Mouse (Mus musculus) mouse trophoblast stem cell (cell line): ENCODE measurements around the gene Klf16.

ENCODE experiments used
- in situ Hi-C, 2 experiments: fragments of 300-500 bp; cut with MseI, MboI; formaldehyde crosslinking; loops; 2 replicates in 1 of 2; 3 replicates in 1 of 2; pipeline ENCODE4 v1.15.1; 2025

Gene Klf16

DNA sequence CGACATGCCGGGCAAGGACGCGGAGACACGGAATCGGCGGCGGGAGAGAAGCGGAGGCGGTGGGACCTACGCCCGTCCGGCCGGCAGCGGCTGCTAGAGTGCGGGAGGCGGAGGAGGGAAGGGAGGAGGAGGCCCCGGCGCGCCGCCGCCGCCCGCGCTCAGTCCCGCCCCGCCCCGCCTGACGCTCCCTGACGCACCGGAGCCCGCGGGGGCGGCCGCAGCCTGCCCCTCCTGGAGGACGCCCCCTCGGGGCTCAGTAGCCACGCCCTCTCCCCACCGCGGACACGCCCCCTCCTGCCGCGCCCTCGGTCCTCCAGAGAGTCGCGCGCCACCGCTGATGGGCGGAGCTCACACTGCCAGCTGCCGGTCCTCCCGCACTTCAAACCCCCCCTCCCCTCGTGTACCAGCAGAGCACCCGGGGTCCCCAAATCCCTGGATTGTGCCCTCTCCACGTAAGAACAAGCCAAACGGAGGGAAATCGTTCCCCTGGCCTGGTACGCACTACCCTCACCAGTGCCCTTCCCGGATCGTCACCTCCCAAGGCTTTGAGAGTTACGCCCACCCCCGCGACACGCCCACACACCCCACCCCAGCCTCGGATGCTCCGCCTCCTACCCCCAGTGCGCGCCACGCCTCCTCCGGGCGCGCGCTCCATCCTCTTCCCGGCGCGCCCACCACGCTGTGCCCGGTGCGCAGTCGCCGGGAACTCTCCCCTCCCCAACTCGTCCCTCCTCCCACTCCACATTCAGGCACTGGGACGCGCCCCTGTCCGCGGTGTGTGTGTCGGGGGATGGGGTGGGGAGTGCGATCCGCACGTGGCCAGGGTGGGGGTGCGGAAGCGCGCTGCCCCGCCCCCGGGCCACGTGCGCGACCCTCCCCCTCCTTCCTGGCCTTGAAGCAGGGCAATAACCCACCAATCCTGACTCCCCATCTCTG, at the start of gene Klf16:
Gene Klf16 (minus strand): TSS at position 127 of the 936 bp plus-strand sequence.
- in situ Hi-C loops: no loop called here

- in situ Hi-C loops: no loop called here
Measured at GRCm38 (mm10) chr10:80625764-80626163, 48.6 kb upstream of the Klf16 start.

GRCm38 (mm10) chr10:80623457-80624191, 46.5 kb upstream of the Klf16 start:
- in situ Hi-C loops: no loop called here

- in situ Hi-C loops: no loop called here
Measured at GRCm38 (mm10) chr10:80622661-80623456, 45.7 kb upstream of the Klf16 start, which contains the start of gene Csnk1g2. TSS of gene Csnk1g2 (plus strand) at chr10:80622838.

GRCm38 (mm10) chr10:80621940-80622660, 45.0 kb upstream of the Klf16 start:
- in situ Hi-C loops: no loop called here

DNA sequence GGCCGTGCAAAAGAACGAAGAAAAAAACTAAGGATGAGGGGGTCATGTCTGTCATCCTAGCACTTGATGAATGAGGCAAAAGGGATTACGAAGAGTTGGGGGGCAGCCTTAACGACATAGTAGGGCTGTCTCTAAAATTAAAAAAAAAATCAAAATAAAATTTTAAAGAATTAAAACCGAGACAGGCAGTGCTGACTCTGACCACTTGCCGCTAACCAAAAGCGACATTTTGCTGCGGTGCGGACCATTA, 44.5 kb upstream of the Klf16 start:
- in situ Hi-C loops: no loop called here

- in situ Hi-C loops: no loop called here
Measured at GRCm38 (mm10) chr10:80620796-80621689, 43.9 kb upstream of the Klf16 start.

DNA sequence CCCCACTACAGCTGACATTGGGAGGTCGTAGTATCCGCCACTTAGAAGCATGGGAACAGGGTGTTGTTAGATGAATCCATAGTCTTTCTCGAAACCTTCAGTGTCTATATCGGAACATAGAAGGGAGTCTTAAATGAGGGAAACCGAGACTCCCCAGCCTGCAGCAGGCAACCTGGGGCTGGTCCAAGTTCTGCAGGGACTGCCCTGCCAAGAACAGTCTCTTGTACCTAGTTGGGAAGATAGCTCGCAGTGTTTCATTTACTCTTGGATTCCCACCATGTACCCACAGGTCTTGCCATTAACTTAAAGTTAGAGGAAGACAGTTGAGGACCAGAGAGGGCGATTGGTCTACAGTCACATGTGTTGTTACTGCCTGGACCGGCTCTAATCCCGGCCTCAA, 43.2 kb upstream of the Klf16 start:
- in situ Hi-C loops: no loop called here

DNA sequence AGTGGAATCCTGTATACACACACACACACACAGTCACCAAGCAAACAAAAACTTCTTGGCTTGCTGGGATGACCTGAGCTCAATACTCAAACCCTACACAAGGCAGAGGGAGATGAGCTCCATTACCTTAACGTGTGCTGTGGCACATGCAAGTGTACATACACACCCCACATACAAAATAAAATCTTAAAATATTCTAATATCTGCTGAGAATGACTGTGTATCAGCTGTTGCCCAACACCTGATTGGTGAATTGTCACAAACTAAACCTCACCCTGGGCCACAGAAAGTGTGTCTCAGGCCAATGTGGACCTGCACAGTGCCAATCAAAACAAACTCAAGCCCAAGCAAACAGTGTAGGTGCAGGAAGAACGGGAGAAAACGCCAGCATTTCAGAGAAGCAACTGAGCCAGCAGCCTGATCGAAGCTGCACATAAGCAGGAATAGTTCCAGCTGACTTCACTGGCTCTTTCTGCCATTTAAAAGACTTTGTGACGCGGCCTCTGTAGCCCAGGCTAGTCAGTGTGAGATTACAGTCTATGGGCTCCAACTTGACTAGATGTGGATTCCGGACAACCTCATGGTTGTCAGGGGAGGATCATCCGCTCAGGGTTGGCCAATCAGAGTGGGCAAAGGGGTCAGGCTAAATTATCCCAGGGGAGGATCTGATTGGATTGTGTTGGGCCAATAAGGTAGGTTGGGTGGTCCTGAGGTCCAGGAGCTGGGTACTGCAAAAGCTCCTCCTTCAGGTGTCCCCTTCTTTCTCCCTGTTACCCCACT, 42.5 kb upstream of the Klf16 start:
- in situ Hi-C loops: no loop called here

DNA sequence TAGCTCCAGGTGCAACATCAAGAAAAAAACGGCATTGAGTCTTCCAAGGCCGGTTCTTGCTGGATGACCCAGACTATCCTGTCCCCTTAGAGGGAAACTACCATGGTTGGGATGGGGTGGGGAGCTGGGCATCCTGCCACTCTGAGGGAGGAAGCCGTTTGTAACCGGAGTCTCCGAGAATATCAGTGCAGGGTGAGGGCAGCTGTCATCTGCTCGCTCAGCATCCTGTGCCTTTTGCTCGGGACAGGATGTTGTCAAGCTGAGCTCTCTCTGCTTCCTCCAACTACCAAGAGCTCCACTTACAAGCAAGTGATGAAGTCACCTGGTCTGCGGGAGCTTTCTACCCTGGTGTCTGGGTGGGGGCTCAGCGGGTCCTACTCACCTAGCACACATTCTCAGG, 41.1 kb upstream of the Klf16 start:
- in situ Hi-C loops: no loop called here

- in situ Hi-C loops: no loop called here
Measured at GRCm38 (mm10) chr10:80614351-80614750, 37.2 kb upstream of the Klf16 start.

DNA sequence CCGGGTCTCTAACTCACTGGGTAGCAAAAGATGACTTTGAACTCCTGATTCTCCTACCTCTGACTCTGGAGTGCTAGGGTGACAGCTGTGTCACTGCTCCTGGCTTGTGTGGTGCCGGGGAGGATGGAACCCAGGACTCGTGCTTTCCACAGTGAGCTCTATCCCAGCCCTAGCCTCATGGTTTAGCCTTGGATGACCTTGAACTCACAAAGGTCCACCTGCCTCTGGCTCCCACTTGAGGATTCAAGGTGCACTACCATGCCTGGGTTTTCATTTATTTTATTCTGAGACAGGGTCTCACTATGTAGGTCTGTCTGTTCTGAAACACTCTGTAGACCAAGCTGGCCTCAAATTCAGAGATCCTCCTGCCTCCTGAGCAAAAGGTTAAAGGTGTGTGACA, 36.7 kb upstream of the Klf16 start:
- in situ Hi-C loops: no loop called here

- in situ Hi-C loops: no loop called here
Measured at GRCm38 (mm10) chr10:80611905-80612304, 34.8 kb upstream of the Klf16 start.

GRCm38 (mm10) chr10:80611024-80611423, 33.9 kb upstream of the Klf16 start:
- in situ Hi-C loops: no loop called here

DNA sequence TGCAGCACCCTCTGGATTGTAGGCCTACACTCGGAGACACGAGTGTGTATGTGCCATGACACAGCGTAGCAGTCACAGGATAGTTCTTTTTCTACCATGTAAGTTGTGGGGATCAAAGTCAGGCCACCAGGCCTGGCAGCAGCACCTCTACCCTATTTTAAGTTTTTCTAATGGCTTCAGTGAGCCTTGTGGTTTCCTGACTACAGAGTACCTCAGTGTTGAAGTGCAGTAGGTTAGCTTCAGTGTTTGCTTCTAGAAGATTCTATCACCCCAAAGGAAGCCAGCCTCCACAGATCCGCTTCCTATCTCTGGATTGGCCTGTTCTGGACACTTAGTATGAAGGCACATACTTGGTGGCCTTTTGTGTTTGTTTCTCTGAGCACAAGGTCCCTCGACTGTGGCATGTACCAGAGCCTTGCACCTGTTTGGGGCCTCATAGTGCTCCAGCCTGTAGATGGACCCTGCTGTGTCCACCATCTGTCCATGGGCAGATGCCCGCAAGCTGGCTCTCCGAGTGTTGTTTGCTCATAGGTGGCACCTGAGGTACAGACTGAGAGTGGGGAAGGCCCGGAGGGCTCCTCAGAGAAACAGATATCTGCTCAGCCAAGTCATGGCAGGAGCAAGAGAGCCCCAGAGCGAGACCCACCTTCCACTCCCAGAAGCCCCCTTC, 33.1 kb upstream of the Klf16 start:
- in situ Hi-C loops: no loop called here

GRCm38 (mm10) chr10:80609269-80609924, 32.3 kb upstream of the Klf16 start:
- in situ Hi-C loops: no loop called here

DNA sequence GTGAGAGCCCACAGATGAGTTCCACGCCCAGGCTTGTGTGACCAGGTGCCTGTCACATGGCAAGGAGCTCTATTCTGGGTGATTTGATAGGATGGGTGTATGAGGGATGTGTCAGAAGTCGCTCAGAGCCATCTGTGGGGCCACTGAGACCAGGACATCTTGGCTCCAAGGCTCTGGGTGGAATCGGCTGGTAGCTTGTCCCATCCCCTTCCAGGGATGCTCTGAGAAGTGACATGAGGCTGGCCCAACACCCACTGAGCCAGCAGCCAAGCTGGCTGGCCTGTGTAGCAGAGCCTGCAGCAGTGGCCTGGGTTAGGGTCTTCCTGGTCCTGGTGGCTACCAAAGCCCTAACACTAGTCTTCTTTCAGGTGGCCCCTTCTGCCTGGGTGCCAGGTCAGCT, 31.3 kb upstream of the Klf16 start:
- in situ Hi-C loops: no loop called here

- in situ Hi-C loops: no loop called here
Measured at GRCm38 (mm10) chr10:80606737-80607350, 29.7 kb upstream of the Klf16 start.
